Mouse (Mus musculus) ovary, postnatal 10 days (tissue): ENCODE results near the gene Slc4a7.

Experiments
- DNase-seq: peaks from one replicate; pipeline ENCODE4 v3.0.0; 2022; ENCODE audit warnings: low spot score

Slc4a7 gene

DNA sequence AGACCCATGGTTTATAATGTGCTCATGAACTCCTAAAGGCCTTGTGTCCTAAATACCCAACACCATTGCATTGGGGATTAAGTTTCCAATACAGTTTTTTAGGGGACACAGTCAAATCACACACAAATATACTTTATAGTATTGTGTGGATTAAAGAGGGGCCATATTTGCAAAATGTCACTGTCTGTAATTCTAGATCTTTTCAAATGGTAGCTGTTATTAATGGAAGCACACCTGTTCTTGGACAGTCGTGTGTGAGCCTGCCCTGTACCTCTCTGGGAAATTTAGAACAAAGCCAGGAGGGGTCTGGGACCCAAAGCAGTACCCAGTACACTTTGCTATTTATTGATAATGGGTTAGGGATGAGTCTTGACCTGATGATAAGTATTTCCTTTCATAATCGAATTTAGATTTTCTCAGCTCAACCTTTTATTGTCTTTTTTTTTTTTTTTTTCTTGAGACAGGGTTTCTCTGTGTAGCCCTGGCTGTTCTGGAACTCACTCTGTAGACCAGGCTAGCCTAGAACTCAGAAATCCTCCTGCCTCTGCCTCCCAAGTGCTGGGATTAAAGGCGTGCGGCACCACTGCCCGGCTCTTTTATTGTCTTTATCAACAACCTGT is at the start of gene Slc4a7:
Gene Slc4a7 (plus strand): TSS at position 570 of the 620 bp plus-strand sequence.
- no peak for DNase-seq

DNA sequence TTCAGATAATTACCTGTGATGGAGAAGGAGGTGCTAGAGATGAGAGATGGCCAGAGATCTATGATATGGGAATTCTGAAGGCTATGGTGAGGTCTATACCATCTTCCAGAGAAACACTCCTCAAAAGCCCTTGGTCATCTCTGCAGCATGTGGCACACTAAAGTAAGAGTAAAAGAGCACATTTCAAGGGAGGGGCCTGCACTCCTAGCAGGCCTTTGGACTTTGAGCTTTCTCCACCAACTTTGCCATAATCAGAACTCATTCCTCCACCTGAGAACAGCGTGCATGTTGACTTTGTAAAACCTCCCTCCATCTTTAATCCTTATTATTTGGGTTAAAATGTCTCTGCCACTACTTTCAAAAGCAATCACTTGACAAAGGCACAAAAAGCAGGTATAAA is 31.5 kb upstream of the Slc4a7 start:
- no peak for DNase-seq

DNA sequence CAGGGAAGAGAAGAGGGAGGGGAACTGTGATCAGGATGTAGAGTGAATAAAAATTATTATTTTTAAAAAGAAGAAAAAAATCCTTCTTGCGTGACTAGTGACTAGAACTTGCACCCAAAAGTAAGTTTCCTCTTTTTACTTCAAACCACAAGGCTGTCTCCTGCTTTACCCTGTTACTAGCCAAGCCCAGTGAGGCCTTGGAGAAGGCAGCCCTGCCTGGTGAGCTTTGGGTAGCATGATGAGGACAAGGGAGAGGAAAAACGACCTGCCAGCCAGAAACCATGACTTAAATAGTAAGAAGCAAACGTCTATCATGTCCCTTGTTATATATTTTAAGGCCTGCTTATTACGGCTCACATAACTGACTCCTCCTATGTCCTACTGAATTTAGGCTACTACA is 20.5 kb upstream of the Slc4a7 start:
- no peak for DNase-seq

DNA sequence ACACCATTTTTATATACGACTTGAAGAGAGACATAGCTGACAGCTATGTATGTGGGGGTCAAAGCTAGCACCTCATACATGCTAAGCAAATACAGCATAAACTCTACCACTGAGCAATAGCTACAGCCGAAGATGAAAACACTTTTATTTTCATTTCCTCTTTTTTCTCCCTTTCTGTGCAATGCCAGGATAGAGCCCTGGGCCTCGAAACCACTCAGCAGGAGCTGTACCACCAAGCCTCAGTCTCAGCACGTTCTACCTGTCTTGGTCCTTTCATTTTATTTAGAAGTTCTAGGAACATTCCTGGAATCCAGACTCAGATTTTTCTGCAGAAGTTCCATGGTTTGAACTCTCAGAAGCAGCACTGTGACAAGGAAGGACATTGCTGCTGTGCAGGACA is 17.3 kb upstream of the Slc4a7 start:
- no peak for DNase-seq

DNA sequence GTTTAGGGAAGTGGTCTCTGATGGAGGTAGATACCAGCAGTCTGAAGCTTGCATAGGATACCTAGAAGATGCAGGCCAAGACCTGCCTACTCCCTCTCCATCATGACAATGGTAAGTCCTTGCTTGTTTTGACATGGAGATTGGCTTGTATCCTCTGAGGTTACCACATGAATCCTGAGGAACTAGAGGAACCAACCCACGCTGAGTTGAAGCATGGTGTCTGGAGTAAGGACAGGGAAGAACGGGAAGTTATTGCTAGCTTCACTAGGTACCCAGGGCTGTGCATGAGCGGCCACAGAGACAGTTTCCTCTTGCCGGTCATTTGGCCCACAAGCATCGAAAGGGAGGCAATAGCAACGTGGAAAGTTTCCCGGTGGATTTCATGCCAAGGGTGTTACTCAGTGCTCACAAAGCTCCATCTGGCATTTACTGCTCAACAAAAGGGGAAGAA is 16.0 kb upstream of the Slc4a7 start:
- DNase-seq, result no peak

DNA sequence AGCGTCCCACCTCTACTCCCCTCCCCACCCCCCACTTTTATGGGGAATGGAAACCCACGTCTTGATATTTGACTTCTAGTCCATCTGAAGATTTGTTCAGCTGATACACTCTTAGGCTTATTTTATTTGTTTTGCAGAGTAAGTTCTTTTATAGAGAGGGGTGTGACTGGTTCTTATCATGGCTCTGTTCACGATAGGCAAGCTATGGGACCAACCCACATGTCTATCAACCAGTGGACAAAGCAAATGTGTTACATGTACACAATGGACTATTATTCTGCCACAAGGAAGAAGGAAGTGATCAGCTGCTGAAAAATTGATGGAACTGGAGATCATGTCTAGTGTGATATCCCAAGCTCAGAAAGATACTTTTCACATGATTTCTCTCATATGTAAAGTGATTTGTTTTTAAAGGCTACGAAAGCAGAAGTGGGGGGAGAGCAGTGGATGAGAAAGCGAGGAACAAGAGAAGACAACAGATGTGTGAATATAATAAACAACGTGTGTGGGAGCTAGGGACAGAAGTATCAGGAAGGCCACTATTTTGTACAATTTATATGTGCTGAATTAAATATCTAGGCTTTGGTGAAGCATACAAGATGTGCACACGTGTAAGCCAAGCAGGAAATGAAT is 14.7 kb upstream of the Slc4a7 start:
- DNase-seq, result no peak

DNA sequence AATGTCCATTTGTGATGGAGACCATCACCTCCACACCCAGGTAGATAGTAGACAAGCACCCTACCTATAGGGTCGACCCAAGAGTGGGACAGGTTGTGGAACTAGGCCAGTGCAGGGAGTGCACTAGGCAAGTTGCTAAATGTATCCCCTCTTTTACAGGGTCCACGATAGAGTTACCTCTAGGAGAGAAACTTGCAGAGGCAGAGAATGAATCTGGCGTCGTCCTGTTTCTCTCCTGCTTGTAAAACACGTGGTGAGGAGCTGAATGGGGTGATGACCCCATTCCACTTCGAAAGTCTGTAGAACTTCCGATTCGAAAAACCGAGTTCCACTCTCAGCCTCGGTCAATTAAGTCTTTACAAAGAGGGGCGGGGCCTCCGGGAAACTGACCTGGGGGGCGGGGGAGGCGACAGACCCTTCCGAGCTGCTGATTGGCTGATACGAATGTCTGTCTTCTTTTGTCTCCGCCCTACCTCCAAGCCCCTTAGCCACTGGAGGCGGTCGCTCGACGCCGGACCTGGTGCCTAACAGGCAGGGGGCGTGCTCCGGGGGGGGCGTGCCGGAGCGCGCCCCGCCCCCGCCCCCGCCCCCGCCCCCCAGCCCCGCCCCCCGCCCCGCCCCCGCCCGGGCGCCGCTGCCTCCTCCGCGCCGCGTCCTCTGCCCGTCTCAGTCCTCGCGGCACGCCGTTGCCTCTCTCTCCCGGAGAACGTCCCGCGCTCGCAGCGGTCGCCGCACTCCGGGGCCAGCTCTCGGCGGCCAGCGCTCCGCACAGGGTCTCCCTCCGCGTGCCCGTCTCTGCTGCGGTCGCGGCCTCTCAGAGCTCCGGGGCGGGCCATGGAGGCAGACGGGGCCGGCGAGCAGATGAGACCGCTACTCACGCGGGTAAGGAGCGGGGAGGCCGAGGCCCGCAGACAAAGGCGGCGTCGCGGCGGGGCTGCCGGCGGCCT is 593 bp downstream of the Slc4a7 start:
- peak; percentile 82 for DNase-seq

DNA sequence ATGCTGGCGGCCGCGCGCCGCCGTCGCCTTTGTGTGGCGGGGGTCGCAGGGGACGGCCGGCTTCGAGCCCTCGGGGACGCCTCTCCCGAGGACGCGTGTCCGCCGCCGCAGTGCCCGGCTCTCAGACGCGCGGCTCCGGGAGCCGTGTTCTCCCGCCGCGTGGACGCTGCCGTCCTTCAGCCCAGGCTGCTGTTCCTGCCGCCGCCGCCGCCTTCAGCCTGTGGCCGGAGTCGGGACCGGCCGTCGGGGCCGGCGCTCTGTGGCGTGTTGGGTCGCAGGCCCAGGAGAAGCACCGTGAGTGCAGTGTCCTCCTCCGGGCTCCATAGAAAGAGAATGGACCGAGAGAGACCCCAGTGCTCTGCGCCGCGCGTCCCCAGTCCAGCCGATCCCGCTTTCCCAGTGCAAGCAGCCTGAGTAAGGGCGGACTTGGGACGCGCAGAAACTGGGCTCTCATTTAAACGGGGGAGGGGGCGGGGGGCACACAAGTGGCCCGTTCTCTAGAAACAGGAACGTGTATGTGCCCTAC is 1.3 kb downstream of the Slc4a7 start:
- DNase-seq, result peak; percentile 34

DNA sequence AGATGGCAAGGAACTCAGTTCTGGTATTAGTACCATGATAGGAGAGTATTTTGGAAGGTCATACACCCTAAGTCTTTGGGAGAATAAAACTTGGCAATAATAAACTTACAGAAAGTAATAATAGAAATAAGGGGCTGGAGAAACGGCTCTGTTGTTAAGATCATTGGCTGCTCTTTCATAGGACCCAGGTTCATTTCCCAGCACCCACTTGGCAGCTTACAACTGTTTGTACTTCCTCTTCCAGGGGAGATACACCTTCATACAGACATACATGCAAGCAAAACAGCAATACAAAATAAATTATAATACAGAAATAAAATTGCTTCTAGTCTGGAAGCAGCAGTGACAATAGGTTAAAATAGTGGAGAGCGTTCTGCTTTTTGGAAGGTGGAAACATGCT is 2.6 kb downstream of the Slc4a7 start:
- DNase-seq, result no peak

DNA sequence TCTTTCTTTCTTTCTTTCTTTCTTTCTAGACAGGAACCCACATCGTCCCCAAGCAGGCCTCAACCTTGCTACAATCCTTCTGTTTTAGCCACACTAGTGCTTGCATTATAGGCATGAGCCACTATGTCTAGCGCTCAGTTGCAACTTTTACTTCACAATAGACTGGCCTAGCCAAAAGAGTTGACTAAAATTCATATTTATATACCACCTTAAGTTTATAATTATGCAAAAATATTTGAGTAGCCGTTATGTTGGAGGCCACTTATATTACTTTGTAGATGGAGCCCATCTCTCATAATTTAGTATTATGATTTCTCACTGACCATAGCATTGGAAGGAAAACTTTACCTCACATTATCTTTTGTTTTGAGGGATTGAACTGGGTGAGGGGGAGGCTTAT is 3.0 kb downstream of the Slc4a7 start:
- no peak for DNase-seq

DNA sequence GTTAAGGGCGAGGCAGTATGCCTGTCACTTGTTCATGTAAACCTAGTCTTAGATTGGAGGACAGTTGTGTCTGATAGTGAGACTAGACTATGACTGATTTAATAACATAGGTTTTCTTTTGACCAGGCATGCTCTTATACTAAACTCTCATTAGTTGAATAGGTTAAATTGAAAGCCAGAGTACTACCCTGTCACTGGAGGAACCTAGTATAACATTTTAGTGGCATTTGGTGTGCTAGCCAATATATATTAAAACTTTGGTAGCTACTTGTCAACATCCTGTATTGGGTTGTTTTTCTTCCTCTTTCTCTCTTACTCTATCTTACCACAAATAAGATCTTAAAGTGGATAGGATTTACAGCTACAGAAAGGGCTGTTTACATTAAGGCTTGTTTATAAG is 4.3 kb downstream of the Slc4a7 start:
- DNase-seq, result no peak

DNA sequence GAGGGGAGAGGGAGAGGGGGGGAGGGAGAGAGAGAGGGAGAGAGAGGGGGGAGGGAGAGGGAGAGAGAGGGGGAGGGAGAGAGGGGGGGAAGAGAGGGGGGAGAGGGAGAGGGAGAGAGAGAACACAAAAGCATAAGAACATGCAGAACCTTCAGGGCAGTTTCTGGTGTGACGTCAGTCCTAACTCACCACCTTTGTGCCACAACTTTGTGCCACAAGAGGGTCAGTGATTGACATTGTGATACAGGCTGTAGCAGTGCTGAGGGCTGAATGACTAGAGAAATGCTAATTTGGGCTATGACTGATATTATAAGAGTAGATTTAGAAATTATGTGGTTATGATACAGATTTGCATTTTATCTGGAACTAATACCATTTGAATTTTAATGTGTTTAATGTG is 5.0 kb downstream of the Slc4a7 start:
- no peak for DNase-seq

DNA sequence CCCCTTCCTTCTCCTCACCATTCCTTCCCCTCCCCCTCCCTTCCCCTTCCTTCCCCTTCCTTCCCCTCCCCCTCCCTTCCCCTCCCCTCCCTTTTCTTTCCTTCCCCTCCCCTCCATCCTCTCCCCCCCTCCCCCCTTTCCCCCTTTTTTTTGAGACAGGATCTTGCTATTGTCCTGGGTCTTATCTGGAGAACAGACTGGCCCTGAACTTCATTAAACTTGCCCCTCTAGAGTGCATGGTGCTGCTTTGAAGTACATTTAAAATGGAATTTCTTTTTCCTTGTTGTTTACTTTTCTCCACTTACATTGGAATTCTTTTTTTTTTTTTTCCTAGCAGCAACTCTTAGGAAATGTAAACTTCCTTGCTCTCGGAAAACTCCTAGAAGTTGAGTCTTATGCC is 6.9 kb downstream of the Slc4a7 start:
- DNase-seq, result no peak

DNA sequence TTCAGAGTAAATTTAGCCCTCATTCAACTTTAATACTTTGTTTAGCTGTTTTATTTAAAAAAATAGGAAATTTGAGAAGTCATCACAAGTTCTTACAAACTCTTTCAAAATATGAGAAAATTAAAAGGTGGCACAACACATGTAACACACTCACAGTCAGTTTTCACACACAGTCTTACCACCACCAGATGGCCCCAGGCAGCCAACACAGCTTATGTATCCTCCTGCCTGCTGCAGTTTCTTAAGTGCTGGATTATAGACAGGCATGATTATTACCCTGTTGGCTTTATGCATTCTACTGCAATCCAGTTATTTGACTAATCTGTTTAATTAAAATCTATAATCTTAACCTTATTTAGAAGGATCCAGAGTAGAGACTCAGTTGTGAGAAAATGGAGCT is 12.1 kb downstream of the Slc4a7 start:
- no peak for DNase-seq

DNA sequence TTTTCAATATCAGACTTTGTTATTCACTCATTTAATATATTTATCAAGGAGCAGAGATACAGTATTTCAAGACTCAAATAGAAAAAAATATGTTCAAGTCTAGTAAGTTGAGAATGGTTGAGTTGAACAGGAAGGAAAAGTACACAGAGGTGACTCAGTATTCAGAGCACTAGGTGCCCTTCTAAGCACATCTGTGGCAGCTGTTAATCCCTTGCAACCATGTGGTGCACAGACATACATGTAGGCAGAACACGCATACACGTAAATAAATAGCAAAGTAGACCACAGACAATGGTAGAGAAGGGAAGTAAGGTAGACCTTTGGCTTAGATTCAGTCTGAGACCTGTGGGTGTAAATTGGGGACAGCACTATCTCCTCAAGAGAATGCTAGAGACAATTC is 13.7 kb downstream of the Slc4a7 start:
- DNase-seq, result no peak

DNA sequence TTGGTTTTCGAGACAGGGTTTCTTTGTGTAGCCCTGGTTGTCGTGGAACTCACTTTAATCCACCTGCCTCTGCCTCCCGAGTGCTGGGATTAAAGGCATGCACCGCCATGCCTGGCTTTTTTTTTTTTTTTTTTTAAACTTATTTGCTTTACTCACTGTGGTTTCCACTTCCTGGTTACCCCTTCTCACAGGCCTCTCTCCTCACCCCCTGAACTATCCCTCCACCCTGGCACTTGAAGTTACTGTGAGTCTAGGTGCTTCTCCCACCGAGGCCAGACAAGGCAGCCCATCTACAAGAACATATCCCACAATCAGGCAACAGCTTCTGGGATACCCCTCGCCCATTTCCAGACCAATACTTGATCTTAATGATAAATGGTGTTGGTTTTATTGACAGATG is 14.8 kb downstream of the Slc4a7 start:
- no peak for DNase-seq

DNA sequence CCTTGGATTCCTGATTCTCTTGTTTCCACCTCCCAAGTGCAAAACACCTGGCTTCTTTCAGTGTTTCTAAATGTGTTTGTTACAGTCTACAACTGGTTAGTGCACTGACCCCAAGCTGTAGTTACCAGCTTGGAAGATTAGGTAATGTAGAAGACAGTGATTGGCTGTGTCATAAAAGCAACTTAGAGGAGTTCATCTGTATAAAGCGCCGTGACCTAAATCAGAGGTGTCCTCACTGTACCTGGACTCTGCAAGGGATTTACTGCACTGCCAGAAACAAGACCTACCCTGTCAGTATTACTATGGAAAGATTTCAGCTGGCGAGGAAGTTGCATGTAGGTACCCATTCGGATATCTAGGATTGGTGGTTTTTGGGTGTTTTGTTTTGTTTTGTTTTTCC is 16.5 kb downstream of the Slc4a7 start:
- no peak for DNase-seq

DNA sequence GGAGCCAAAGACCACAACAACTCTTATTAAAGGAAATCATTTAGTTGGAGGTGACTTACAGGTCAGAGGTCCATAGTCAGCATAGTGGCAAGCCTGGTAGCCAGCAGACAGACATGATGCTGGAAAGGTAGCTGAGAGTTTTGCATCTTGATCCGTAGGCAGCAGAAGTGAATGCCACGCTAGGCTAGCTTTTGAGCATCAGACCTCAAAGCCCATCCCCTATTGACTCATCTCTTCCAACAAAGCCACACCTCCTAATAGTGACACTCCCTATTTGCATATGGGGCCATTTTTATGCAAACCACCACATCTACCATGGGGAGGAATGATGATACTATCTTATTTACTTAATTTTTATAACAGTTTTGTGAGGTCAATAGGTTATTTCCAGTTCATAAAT is 79.1 kb downstream of the Slc4a7 start:
- DNase-seq, result no peak

DNA sequence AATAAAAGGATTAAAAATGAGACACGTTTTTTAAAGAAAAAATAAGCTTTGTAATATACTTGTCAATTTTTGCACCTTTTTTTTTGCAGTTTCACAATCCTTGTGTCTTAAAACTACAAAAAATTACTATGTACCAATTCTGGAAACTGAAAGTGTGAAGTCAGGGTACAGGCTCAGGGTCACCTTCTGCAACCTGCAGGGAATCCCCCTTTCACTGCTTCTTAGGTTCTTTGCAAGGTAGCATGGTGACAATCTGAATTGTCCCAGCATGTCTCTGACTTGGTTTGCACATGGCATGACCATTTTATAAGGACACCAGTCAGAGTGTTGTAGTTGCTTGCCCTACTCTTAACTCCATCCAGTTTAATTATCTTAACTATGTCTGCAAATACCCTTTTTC is 82.1 kb downstream of the Slc4a7 start:
- DNase-seq, result no peak

DNA sequence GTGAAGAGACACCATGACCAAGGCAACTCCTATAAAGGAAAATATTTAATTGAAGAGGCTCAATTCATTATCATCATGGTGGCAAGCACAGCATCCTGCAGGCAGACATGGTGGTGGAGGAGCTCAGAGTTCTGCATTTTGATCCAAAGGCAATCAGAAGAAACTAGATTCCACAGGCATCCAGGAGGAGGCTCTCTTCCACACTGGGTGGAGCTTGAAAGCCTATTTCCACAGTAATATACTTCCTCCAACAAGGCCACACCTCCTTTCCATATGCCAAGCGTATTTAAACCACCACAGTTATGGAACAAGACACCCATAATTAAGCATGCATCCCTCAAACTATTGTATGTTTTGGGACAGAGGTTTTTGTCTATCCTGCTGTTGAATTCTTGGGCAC is 84.9 kb downstream of the Slc4a7 start:
- DNase-seq, result no peak

DNA sequence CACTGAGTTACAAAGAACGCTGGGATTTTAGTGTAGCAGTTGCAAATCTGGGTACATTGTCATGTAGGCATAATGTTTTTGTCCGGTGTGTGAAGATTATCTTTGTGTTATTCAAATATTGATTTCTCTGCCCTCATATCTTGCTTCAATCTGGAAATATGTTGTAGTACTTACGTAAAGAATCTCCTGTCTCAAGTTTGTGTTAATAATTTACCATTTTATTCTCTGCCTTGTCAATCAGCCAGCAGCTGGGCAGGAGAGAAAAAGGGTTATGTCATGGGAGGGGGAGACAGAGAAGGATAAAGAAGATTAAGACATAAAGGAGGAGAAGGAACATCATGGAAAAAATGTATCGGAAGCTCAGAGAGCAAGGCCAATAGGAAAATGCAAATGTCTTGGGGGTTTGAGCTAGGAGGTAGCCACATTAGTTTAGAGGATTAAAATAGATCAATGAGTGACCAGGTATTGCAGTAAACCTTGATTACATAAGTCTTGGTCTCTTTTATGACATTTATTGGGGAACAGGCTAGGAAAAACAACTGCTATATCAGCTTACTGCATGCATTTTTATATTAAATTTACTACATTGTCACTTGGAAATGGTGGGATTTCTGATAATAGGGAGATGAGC is 87.9 kb downstream of the Slc4a7 start:
- DNase-seq, result no peak

DNA sequence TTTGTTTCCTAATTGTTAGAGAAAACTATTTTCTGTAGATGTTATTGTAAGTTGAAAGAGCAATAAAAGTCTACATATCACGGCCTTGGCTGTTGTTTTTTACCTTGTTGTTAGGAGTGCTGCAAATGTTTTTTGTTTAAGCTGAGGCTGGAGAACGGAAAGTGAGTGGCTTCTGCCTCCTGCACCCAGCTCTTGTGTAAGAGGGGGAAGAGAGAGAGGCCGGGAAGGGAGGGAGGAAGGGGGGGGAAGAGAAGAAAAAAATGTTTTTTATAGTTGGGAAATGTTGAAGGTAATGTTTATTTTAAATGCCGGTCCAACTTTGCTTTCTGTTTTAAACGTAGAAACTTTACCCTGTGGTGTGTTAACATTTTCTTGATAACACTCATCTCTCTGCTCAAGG is 97.8 kb downstream of the Slc4a7 start:
- no peak for DNase-seq
